Mouse (Mus musculus) liver, postnatal 0 days (tissue): ENCODE data around the gene Fkbp7.

Experiments
- CTCF ChIP-seq: sonication (generic); IDR thresholded peaks from 2 replicates; pipeline ENCODE4 v1.5.1; 2016; ENCODE audit warnings: antibody characterized with exemption, low read depth
- EP300 ChIP-seq: IDR thresholded peaks from 2 replicates; pipeline ENCODE4 v1.6.1; 2016; ENCODE audit warnings: antibody characterized with exemption, low read depth, mild to moderate bottlenecking

DNA sequence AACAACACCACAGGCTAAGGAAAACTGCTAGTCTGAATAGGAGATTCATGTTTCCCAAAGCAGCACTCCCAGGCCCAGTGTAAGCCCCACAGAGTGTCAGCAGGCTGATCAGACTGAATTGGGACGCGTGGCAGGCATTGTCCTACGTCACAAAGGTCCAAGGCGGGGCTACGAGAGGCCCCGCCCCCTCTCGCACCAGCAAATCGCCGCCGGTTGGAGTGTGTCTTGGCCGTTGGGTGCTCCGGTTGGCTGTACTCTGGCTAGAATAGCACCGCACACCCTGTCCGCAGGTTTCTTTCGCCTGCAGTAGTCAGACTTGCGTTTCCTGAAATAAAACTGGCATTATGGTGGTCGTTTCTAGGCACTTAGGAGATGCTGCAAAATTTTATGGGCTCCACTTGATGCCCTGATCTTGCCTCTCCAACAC, at the start of gene Fkbp7:
- no peak for TF ChIP-seq CTCF
- no peak for TF ChIP-seq EP300
